Mouse (Mus musculus): Measurements from ENCODE around the gene Tfr2. TPM values are rescaled to one million over a fixed set of nuclear protein-coding genes. Genes with fewer than 3 reads are reported as not detected.
"Not testable (repeated sequence)": the region's sequence is repeated elsewhere in the genome, so short reads cannot be mapped to it uniquely, and the experiment has no call there.

Tfr2 gene
- polyA plus RNA-seq, 2 experiments from 2014 or later: 0.60 to 0.79 TPM

GRCm38 (mm10) chr5:137590507-137590906 lies 20.9 kb downstream of the Tfr2 start:
- ATAC-seq: no peak

- no peak for ATAC-seq
Observed at GRCm38 (mm10) chr5:137595921-137596320, 26.3 kb downstream of the Tfr2 start.

GRCm38 (mm10) chr5:137596601-137597261 lies 27.1 kb downstream of the Tfr2 start:
- ATAC-seq: peak; percentile 14

- no peak for ATAC-seq
Observed at GRCm38 (mm10) chr5:137597625-137598024, 28.0 kb downstream of the Tfr2 start.

GRCm38 (mm10) chr5:137598100-137598826 lies 28.6 kb downstream of the Tfr2 start:
- ATAC-seq: no peak

GRCm38 (mm10) chr5:137599600-137599999 lies 30.0 kb downstream of the Tfr2 start:
- no peak for ATAC-seq

GRCm38 (mm10) chr5:137600281-137600618 lies 30.6 kb downstream of the Tfr2 start:
- ATAC-seq: peak; percentile 4

- ATAC-seq: peak; percentile 92
Observed at GRCm38 (mm10) chr5:137600619-137601364, 31.2 kb downstream of the Tfr2 start, which contains the start of gene Mospd3. Gene Mospd3, minus strand, starts transcription at chr5:137601058.

- ATAC-seq: no peak
Observed at GRCm38 (mm10) chr5:137601365-137601729, 31.7 kb downstream of the Tfr2 start.

- no peak for ATAC-seq
Observed at GRCm38 (mm10) chr5:137607860-137608653, 38.4 kb downstream of the Tfr2 start.

GRCm38 (mm10) chr5:137608654-137609190 lies 39.1 kb downstream of the Tfr2 start:
- ATAC-seq: no peak

GRCm38 (mm10) chr5:137609292-137609691 lies 39.7 kb downstream of the Tfr2 start:
- no peak for ATAC-seq

GRCm38 (mm10) chr5:137610056-137610455 lies 40.4 kb downstream of the Tfr2 start:
- ATAC-seq: no peak

GRCm38 (mm10) chr5:137610548-137611244 lies 41.1 kb downstream of the Tfr2 start:
- no peak for ATAC-seq

GRCm38 (mm10) chr5:137611245-137611602 lies 41.6 kb downstream of the Tfr2 start:
- ATAC-seq: no peak

- no peak for ATAC-seq
Observed at GRCm38 (mm10) chr5:137613076-137613475, 43.4 kb downstream of the Tfr2 start.

- ATAC-seq: no peak
Observed at GRCm38 (mm10) chr5:137613550-137613949, 43.9 kb downstream of the Tfr2 start, which contains the start of gene Pcolce. Gene Pcolce, minus strand, starts transcription at chr5:137613784.

GRCm38 (mm10) chr5:137614921-137615320 lies 45.3 kb downstream of the Tfr2 start:
- not testable (repeated sequence) for ATAC-seq

- ATAC-seq: no peak
Observed at GRCm38 (mm10) chr5:137615347-137615746, 45.7 kb downstream of the Tfr2 start.

GRCm38 (mm10) chr5:137623937-137624530 lies 54.4 kb downstream of the Tfr2 start:
- ATAC-seq: no peak

- no peak for ATAC-seq
Observed at GRCm38 (mm10) chr5:137627991-137628390, 58.4 kb downstream of the Tfr2 start.

Measured in activated CD4-positive, CD25-positive, alpha-beta regulatory T cell, adult 4 months (primary cell).